Mouse (Mus musculus): ENCODE measurements around the gene Adig.

Gene Adig

GRCm38 (mm10) chr2:158545266-158545665 is 42.9 kb downstream of the Adig start:
- DNase-seq, result no peak

GRCm38 (mm10) chr2:158546751-158547150 is 44.3 kb downstream of the Adig start:
- DNase-seq, result peak; percentile 91

- DNase-seq, result peak; percentile 90
Measured at GRCm38 (mm10) chr2:158550067-158550466, 47.7 kb downstream of the Adig start.

GRCm38 (mm10) chr2:158554366-158554765 is 52.0 kb downstream of the Adig start:
- DNase-seq, result no peak

- no peak for DNase-seq
Measured at GRCm38 (mm10) chr2:158555252-158555651, 52.8 kb downstream of the Adig start.

- DNase-seq, result no peak
Measured at GRCm38 (mm10) chr2:158555812-158556211, 53.4 kb downstream of the Adig start.

- peak; percentile 68 for DNase-seq
Measured at GRCm38 (mm10) chr2:158556225-158556624, 53.8 kb downstream of the Adig start.

GRCm38 (mm10) chr2:158556750-158557149 is 54.3 kb downstream of the Adig start:
- no peak for DNase-seq
